8 mouse cellular contexts compared by ENCODE assay signal in the genomic region with DNA sequence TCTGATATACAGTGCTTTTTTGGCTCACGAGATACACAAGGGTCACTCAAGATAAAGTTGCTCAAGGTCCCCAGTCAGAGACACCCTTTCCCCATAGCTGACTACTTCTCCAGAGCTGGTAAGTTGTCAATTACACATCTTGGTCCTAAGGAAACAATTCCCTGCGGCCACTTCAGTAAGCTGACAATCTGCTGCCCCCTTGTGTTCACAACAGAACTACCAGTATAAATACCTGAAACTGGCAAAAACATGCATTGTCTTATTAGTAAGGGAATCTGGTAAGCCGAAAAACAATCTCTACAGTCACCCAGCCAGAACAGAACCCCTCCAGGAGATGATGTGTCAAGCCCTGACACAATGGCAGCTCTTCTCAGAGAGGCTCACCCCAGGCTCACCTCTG. TPM values are rescaled to one million over a fixed set of nuclear protein-coding genes. Genes with fewer than 3 reads are reported as not detected.
DNase-seq lines count a peak whose midpoint lies in the region; ATAC-seq and TF ChIP-seq lines count a peak whose summit lies in the region.

No protein-coding gene starts in this region.

- H3K4me1 ChIP-seq in kidney, embryonic 14.5 days (ENCODE audit: control insufficient read depth, insufficient read depth, low read length) = no peaks in the 10 kb centered on the region
- peaks cover 0 to 32% of the 10 kb centered on the region in 2 experiments; a peak in 2 of 4 replicates for H3K4me1 ChIP-seq in CH12.LX (ENCODE audit: control insufficient read depth in 1 of 2, insufficient read depth in 2 of 2)
- no peaks in the 10 kb centered on the region for H3K4me1 ChIP-seq in neural tube, embryonic 15.5 days

- no peak; the same call in 1 of the 2 replicates for TF ChIP-seq POLR2A in CH12.LX (IDR thresholded peaks at IDR 0.05; ENCODE audit: low read depth, low read length)

- H3K79me2 ChIP-seq in CH12.LX (replicated peaks; ENCODE audit: control insufficient read depth, extremely low read depth, insufficient read depth, poor library complexity, severe bottlenecking) = peaks cover 54% of the 10 kb centered on the region

- TF ChIP-seq CTCF in CH12.LX (conservative IDR thresholded peaks at IDR 0.05 in 1 of 2, IDR thresholded peaks at IDR 0.05 in 1 of 2; ENCODE audit: low read depth in 2 of 2, low read length in 2 of 2) = peak; percentile 37 to 76; a peak in 3 of 4 replicates

- H3K36me3 ChIP-seq in kidney, embryonic 14.5 days (ENCODE audit: control insufficient read depth, insufficient read depth, low read length) = peaks cover 99% of the 10 kb centered on the region
- peaks cover 84 to 99% of the 10 kb centered on the region in 2 experiments for H3K36me3 ChIP-seq in CH12.LX (replicated peaks in 1 of 2; ENCODE audit: control insufficient read depth in 1 of 2, insufficient read depth in 1 of 2, low read length in 1 of 2)
- peaks cover 93% of the 10 kb centered on the region for H3K36me3 ChIP-seq in neural tube, embryonic 15.5 days

- intact Hi-C loops in left cerebral cortex, postnatal 4 days (cut with DNase I) = no loop called here

- TF ChIP-seq EP300 in CH12.LX (IDR thresholded peaks at IDR 0.05; ENCODE audit: low read length) = no peak

- TF ChIP-seq RAD21 in CH12.LX (IDR thresholded peaks at IDR 0.05; ENCODE audit: low read depth, low read length) = peak; percentile 63

- no peaks in the 10 kb centered on the region for H3K27me3 ChIP-seq in kidney, embryonic 14.5 days (ENCODE audit: control insufficient read depth, insufficient read depth, low read length)
- H3K27me3 ChIP-seq in CH12.LX (replicated peaks) = no peaks in the 10 kb centered on the region
- no peaks in the 10 kb centered on the region for H3K27me3 ChIP-seq in neural tube, embryonic 15.5 days (replicated peaks)

- no peak overlapping the region for H3K4me2 ChIP-seq in kidney, embryonic 14.5 days (replicated peaks; ENCODE audit: low read depth, low read length)
- H3K4me2 ChIP-seq in CH12.LX (ENCODE audit: insufficient read depth, low read depth, poor library complexity, severe bottlenecking) = no peak overlapping the region
- H3K4me2 ChIP-seq in neural tube, embryonic 15.5 days = no peak overlapping the region

- no peak overlapping the region for H3K27ac ChIP-seq in kidney, embryonic 14.5 days (ENCODE audit: low read depth, low read length)
- no peak overlapping the region for H3K27ac ChIP-seq in CH12.LX (ENCODE audit: insufficient read depth, low read depth)
- H3K27ac ChIP-seq in neural tube, embryonic 15.5 days (replicated peaks) = no peak overlapping the region

- no peak overlapping the region for H3K4me3 ChIP-seq in kidney, embryonic 14.5 days (ENCODE audit: low read length)
- H3K4me3 ChIP-seq in CH12.LX (replicated peaks in 1 of 3; ENCODE audit: low read depth in 2 of 3, low read length in 2 of 3, poor library complexity in 1 of 3) = no peak overlapping the region
- H3K4me3 ChIP-seq in neural tube, embryonic 15.5 days (replicated peaks) = no peak overlapping the region

- DNase-seq in kidney, adult 8-10 months = peak; percentile 22 to 45
- DNase-seq in A20 (ENCODE audit: low read depth, low spot score) (peak; percentile 43), CH12.LX (ENCODE audit: extremely low read depth) (peak; percentile 65)
- peak; percentile 34 to 73 for DNase-seq in cerebellum, postnatal 25 days
- peak; percentile 39 for DNase-seq in left cerebral cortex, postnatal 4 days
- peak; percentile 29 for DNase-seq in right cerebral cortex, postnatal 14 days

- H3K9ac ChIP-seq in kidney, embryonic 14.5 days (ENCODE audit: low read depth, low read length) = no peak overlapping the region
- no peak overlapping the region for H3K9ac ChIP-seq in CH12.LX (ENCODE audit: insufficient read depth, low read depth)
- H3K9ac ChIP-seq in neural tube, embryonic 15.5 days (replicated peaks) = no peak overlapping the region

- 55% methylated on average over 3 of the region's 3 CpGs for WGBS in kidney, embryonic 14.5 days
- WGBS in neural tube, embryonic 15.5 days = 48% methylated on average over 3 of the region's 3 CpGs

- dilution Hi-C loops in CH12.LX (cut with MboI; ENCODE audit: extremely low pct_ligation_motif_present, extremely low pct_unique_long_range_greater_than_20kb, low sequenced_read_pairs) = no loop called here

- no peaks in the 10 kb centered on the region for H3K9me3 ChIP-seq in kidney, embryonic 14.5 days (ENCODE audit: control insufficient read depth, low read length)
- no peaks in the 10 kb centered on the region for H3K9me3 ChIP-seq in CH12.LX (replicated peaks; ENCODE audit: low read length)
- no peaks in the 10 kb centered on the region for H3K9me3 ChIP-seq in neural tube, embryonic 15.5 days (replicated peaks)

- in situ Hi-C loops in CH12.LX (cut with MboI; ENCODE audit: low pct_ligation_motif_present, low pct_unique_long_range_greater_than_20kb, low sequenced_read_pairs) = no loop called here

- no peak for ATAC-seq in kidney, embryonic 14.5 days (ENCODE audit: low FRiP score, low TSS enrichment)
- no peak for ATAC-seq in neural tube, embryonic 15.5 days (ENCODE audit: low FRiP score)

TF ChIP-seq in CH12.LX, 34 proteins besides CTCF, POLR2A, EP300 and RAD21:
- TF ChIP-seq SMC3 (IDR thresholded peaks at IDR 0.05; ENCODE audit: low read depth, low read length) (peak; percentile 51), SIN3A (IDR thresholded peaks at IDR 0.05; ENCODE audit: low read length) (no peak), ZNF384 (IDR thresholded peaks at IDR 0.05; ENCODE audit: low read depth, low read length) (no peak)

RNA-seq across cellular contexts. Expression of gene Kpnb1, which starts 10.8 kb away (rescaled TPM):
- polyA plus RNA-seq in kidney, embryonic 14.5 days (2014; fragmentation: Nextera tagmentation; extraction: Ambion mirVana) = 60.0 and 84.3 TPM in 2 replicates
- 194 and 264 TPM in 2 replicates for total RNA-seq in CH12.LX (2012; rRNA removed)
- total RNA-seq in CH12.LX (2014; rRNA removed) = 234 and 260 TPM in 2 replicates
- polyA plus RNA-seq in CH12.LX (2012; ENCODE audit: insufficient read length, low read depth) = 411 and 465 TPM in 2 replicates
- total RNA-seq in left cerebral cortex, postnatal 4 days (2021) = 100 to 1,000 TPM; 151 to 157 TPM
- polyA plus RNA-seq in neural tube, embryonic 15.5 days (2015; fragmentation: Nextera tagmentation; extraction: Ambion mirVana) = 26.7 and 32.2 TPM in 2 replicates

RNA-seq across cellular contexts. Expression of gene Tbkbp1, which starts 25.6 kb away (rescaled TPM):
- 6.0 and 6.8 TPM in 2 replicates for polyA plus RNA-seq in kidney, embryonic 14.5 days (2014; fragmentation: Nextera tagmentation; extraction: Ambion mirVana)
- total RNA-seq in CH12.LX (2012; rRNA removed) = 2.1 and 3.1 TPM in 2 replicates
- 0.44 and 1.2 TPM in 2 replicates for total RNA-seq in CH12.LX (2014; rRNA removed)
- 5.2 and 5.7 TPM in 2 replicates for polyA plus RNA-seq in CH12.LX (2012; ENCODE audit: insufficient read length, low read depth)
- 10 to 100 TPM; 52.4 to 55.8 TPM for total RNA-seq in left cerebral cortex, postnatal 4 days (2021)
- 8.8 and 9.5 TPM in 2 replicates for polyA plus RNA-seq in neural tube, embryonic 15.5 days (2015; fragmentation: Nextera tagmentation; extraction: Ambion mirVana)
